Mouse (Mus musculus) embryonic facial prominence, embryonic 12.5 days (tissue): Measurements from ENCODE around the gene Dnpep. TPM values are rescaled to one million over a fixed set of nuclear protein-coding genes. Genes with fewer than 3 reads are reported as not detected.

Experiments
- ATAC-seq: fragments of 200-750 bp; cut with Nextera tagmentation; 2 replicates; pipeline ENCODE4 v1.8.0; 2017; ENCODE audit not compliant: insufficient number of reproducible peaks, insufficient read depth, low FRiP score, low TSS enrichment
- H3K27ac ChIP-seq: fragments of 300-500 bp; sonication (generic); 2 replicates; pipeline ENCODE4 v1.5.1; 2016; ENCODE audit warnings: mild to moderate bottlenecking
- H3K27me3 ChIP-seq: fragments of 300-500 bp; sonication (generic); 2 replicates; pipeline ENCODE4 v1.6.1; 2016; ENCODE audit warnings: mild to moderate bottlenecking, moderate library complexity
- H3K36me3 ChIP-seq: fragments of 300-500 bp; sonication (generic); 2 replicates; pipeline ENCODE4 v1.6.1; 2016; ENCODE audit warnings: mild to moderate bottlenecking
- H3K4me1 ChIP-seq: fragments of 300-500 bp; sonication (generic); 2 replicates; pipeline ENCODE4 v1.6.1; 2016
- H3K4me2 ChIP-seq: fragments of 300-500 bp; sonication (generic); replicated peaks from 2 replicates; pipeline ENCODE4 v1.6.1; 2016; ENCODE audit warnings: mild to moderate bottlenecking, moderate library complexity
- H3K4me3 ChIP-seq: fragments of 300-500 bp; sonication (generic); 2 replicates; pipeline ENCODE4 v1.5.1; 2016; ENCODE audit warnings: mild to moderate bottlenecking
- H3K9ac ChIP-seq: fragments of 300-500 bp; sonication (generic); 2 replicates; pipeline ENCODE4 v1.6.1; 2016; ENCODE audit warnings: mild to moderate bottlenecking, moderate library complexity
- H3K9me3 ChIP-seq: fragments of 300-500 bp; sonication (generic); 2 replicates; pipeline ENCODE4 v1.6.1; 2016; ENCODE audit warnings: mild to moderate bottlenecking, moderate library complexity
- WGBS: fragments of 180-500 bp; shearing (Covaris S2); methylation state at CpG from one replicate; pipeline ENCODE4 v1.1.7; 2016; 5-methylcytosine and 5-hydroxymethylcytosine counted together
- polyA plus RNA-seq: library from polyadenylated mRNA; unstranded; fragments of >200 nt; fragmentation: Nextera tagmentation; extraction: Ambion mirVana; gene quantifications from 2 replicates; pipeline ENCODE4 v1.2.1, GENCODE M21; 2016

Gene Dnpep
- polyA plus RNA-seq, 1 experiment from 2014 or later, result 143 TPM

DNA sequence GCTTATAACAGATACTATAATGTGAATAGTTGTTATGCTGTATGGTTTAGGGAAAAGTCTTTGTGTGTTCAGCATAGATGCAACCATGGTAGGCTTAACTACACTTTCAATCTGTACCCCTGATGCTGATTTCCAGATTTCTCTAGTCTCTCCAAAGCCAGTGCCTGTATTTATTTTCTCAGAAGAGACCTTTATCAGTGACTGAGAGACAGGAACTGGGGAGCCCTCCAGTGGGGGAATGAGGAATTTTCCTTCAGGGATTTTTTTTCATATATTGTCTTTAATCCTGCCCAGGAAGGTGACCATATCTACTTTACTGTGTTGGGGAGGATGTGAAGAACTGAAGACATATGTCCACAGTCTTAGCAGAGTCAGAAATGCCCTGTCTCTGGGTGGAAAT lies 27.2 kb downstream of the Dnpep start:
- H3K9me3 ChIP-seq, result no peaks in the 10 kb centered on the region
- no peak for ATAC-seq
- H3K9ac ChIP-seq, result no peak overlapping the region

DNA sequence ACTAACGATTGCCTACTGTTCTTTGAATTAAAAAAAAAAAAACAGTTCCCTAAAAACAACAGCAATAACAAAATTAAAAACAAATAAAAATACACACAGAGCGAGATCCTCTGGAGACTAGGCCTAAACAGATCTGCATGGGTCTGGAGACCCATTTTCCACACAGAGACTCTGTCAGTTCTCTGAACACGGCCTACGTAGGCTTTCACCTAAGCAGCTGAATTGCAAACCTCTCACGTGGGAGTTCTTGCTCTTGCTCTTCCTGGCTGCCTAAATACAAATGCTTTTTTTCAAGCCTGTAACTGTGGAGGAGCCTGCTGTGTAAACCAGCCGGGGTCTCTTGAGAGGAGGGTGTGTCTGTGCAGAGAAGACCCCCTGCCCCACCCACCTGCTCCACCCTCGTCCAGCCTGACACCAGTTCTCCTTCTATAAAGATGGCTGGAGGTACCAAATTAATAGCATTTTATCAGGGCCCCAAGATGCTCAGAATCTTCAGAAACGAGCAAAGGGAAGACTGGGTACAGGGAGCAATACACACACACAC lies 27.8 kb downstream of the Dnpep start:
- Histone ChIP-seq H3K4me2 (no peak overlapping the region), H3K27ac (no peak overlapping the region), H3K27me3 (0 out of 2 replicates have a peak, but pooled peaks cover 3% of the 10 kb centered on the region), H3K4me1 (peaks cover 9% of the 10 kb centered on the region), H3K9me3 (no peaks in the 10 kb centered on the region), H3K4me3 (no peak overlapping the region), H3K36me3 (no peaks in the 10 kb centered on the region), H3K9ac (no peak overlapping the region)
- no peak for ATAC-seq
- WGBS, result 52% methylated on average over 8 of the region's 8 CpGs

More for the DNA sequence above, 27.2 kb downstream of the Dnpep start:
- H3K4me1 ChIP-seq, result peaks cover 9% of the 10 kb centered on the region
- H3K4me3 ChIP-seq, result no peak overlapping the region
- H3K27me3 ChIP-seq, result 0 out of 2 replicates have a peak, but pooled peaks cover 3% of the 10 kb centered on the region
- no peaks in the 10 kb centered on the region for H3K36me3 ChIP-seq
- H3K27ac ChIP-seq, result no peak overlapping the region
- H3K4me2 ChIP-seq, result no peak overlapping the region

DNA sequence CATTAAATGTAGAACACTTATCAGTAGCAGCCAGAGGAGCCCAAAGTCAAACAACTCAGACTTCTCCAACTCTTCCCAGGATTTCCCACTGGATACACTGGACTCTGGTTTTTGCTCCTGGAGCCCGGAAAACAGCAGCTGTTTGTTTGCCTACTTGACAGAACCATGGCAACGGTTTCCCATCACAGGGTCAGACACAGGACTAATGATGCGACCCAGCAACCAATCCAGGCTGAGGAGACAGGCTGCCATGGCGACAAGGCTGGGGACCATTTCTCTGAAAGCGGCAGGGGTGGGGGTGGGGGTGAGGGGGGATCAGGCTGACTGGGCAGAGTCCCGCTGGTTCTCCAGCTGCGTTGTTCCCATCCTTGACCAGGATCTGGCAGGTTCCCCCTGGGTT lies 28.4 kb downstream of the Dnpep start:
- H3K4me3 ChIP-seq, result no peak overlapping the region
- 0 out of 2 replicates have a peak, but pooled peaks cover 3% of the 10 kb centered on the region for H3K27me3 ChIP-seq
- no peaks in the 10 kb centered on the region for H3K36me3 ChIP-seq
- no peak overlapping the region for H3K9ac ChIP-seq
- H3K4me2 ChIP-seq, result no peak overlapping the region
- H3K4me1 ChIP-seq, result peaks cover 9% of the 10 kb centered on the region
- WGBS, result 12% methylated on average over 7 of the region's 7 CpGs
- H3K27ac ChIP-seq, result no peak overlapping the region
- peak; percentile 52; the same call in 1 of the 2 replicates for ATAC-seq
- H3K9me3 ChIP-seq, result no peaks in the 10 kb centered on the region

DNA sequence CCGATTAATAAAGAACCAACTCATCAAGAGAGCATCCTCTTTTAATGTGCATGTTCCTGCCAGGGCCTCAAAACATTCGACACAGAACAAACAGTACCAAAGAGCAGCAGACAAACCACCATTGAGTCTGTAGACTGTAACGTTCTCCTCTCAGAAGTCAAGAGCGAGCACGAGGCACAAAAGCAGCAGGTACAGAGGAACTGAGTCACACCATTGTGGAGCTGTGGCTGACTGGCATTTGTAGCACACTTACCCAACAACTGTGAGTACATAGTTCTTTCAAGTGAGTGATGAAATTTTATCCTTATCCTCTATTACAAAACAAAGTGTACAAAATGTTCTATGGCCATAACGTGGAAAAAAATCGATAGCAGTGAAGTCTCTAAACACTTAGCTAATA lies 32.9 kb downstream of the Dnpep start:
- H3K27me3 ChIP-seq, result 0 out of 2 replicates have a peak, but pooled peaks cover 9% of the 10 kb centered on the region
- WGBS, result 86% methylated on average over 7 of the region's 7 CpGs
- no peaks in the 10 kb centered on the region for H3K9me3 ChIP-seq
- no peak overlapping the region for H3K27ac ChIP-seq
- H3K4me1 ChIP-seq, result no peaks in the 10 kb centered on the region
- no peak overlapping the region for H3K4me2 ChIP-seq
- H3K9ac ChIP-seq, result no peak overlapping the region
- no peak overlapping the region for H3K4me3 ChIP-seq
- no peaks in the 10 kb centered on the region for H3K36me3 ChIP-seq
- no peak for ATAC-seq

DNA sequence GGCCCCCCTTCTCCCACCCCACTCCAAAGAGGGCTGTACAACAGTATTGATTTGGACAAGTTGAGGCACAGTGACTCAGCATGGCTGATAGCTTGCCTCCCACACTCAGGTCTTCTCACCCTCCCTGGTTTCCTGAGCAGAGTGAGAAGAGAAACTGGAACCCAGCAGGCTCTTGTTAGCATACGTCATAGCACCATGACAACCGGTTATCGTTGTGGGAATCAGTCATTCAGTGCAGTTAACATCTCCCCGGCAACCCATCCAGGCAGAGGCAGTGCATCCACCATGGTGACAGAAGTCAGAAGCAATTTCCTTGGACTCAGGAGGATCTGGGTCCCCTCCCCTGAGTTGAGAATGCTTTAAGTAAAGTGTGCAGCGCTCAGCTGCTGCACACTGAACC lies 34.8 kb downstream of the Dnpep start:
- H3K36me3 ChIP-seq, result no peaks in the 10 kb centered on the region
- no peaks in the 10 kb centered on the region for H3K9me3 ChIP-seq
- no peak for ATAC-seq
- WGBS, result 86% methylated on average over 5 of the region's 5 CpGs
- H3K27ac ChIP-seq, result no peak overlapping the region
- H3K4me1 ChIP-seq, result no peaks in the 10 kb centered on the region
- H3K4me2 ChIP-seq, result no peak overlapping the region
- no peak overlapping the region for H3K9ac ChIP-seq
- peaks cover 21% of the 10 kb centered on the region for H3K27me3 ChIP-seq
- no peak overlapping the region for H3K4me3 ChIP-seq

DNA sequence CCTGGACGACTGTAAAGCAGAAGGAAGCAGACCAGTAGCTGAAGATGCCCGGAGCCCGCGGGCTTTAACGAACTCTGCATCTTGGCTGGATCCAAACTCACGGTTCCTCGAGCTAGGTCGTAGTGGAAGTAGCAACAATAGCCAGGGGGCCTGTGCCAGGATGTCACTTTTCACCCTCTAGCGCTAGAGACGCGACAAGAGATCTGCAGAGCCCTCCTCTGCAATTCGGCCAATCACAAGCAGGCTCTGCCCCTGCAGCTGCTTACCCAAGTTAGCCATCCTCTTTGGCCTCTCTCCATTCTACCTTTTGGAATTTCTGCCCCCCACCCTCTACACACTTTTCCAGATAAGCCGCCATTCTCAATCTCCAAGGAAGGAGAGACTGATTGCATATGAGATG lies 39.6 kb downstream of the Dnpep start, which contains the start of gene Resp18:
Resp18 (minus strand) TSS at position 188 of the 400 bp plus-strand sequence.
- no peaks in the 10 kb centered on the region for H3K36me3 ChIP-seq
- no peaks in the 10 kb centered on the region for H3K9me3 ChIP-seq
- no peaks in the 10 kb centered on the region for H3K4me1 ChIP-seq
- no peak within 1 kb of the TSS for H3K4me3 ChIP-seq
- ATAC-seq, result no peak
- no peak within 1 kb of the TSS for H3K4me2 ChIP-seq
- 5% methylated on average over 13 of the region's 13 CpGs for WGBS
- peaks cover 38% of the 10 kb centered on the region for H3K27me3 ChIP-seq
- no peak within 1 kb of the TSS for H3K27ac ChIP-seq
- H3K9ac ChIP-seq, result no peak within 1 kb of the TSS

DNA sequence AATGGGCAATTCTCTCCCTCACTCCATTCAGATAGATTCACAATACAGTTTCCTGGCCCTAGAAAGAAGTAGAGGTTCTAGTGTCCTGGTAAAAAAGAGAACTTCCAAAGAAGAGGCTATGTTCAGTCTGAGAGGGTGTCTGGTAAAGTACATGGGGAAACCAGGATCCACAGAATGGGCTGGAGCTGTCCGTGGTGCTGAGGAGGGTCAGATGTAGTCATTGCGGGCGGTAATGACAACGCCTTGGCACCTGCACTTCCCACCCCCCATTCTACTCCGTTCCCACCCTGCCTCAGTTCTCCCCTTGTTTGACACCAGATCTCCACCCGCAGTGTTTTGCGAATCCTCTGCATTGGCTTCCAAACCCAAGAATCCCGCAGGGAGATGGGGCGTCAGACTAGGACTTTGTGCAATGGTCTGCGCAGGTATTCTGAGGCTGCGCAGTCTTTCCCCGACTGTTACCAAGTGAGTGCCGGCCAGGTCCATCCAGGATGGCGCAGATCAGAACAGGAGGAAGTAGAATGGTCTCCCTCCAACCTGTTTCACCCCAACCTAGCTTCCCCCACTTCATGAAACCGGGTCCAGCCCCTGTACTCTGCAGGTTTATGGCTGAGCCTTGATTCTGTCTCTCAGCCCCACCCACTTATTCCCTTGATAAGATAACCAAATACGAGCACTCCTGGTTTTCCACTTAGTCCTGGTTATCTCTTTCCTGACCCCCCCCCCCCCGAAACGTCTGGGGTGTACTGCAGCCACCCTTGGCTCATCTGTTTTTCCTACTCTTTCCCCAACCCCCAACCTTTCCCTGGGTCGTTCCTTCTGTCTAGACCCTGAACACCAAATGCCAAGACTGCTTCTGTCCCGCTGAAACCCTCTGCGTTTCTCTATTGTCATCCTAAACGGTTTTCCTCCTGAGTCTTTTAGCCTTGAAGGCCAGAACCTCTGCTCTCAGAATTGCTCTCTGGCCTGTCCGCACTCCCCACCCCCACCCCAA lies 40.3 kb downstream of the Dnpep start:
- H3K9me3 ChIP-seq, result no peaks in the 10 kb centered on the region
- H3K27me3 ChIP-seq, result peaks cover 34% of the 10 kb centered on the region
- no peak overlapping the region for H3K4me3 ChIP-seq
- no peak for ATAC-seq
- no peak overlapping the region for H3K4me2 ChIP-seq
- H3K36me3 ChIP-seq, result no peaks in the 10 kb centered on the region
- no peak overlapping the region for H3K27ac ChIP-seq
- H3K9ac ChIP-seq, result no peak overlapping the region
- no peaks in the 10 kb centered on the region for H3K4me1 ChIP-seq
- 5% methylated on average over 23 of the region's 23 CpGs for WGBS

DNA sequence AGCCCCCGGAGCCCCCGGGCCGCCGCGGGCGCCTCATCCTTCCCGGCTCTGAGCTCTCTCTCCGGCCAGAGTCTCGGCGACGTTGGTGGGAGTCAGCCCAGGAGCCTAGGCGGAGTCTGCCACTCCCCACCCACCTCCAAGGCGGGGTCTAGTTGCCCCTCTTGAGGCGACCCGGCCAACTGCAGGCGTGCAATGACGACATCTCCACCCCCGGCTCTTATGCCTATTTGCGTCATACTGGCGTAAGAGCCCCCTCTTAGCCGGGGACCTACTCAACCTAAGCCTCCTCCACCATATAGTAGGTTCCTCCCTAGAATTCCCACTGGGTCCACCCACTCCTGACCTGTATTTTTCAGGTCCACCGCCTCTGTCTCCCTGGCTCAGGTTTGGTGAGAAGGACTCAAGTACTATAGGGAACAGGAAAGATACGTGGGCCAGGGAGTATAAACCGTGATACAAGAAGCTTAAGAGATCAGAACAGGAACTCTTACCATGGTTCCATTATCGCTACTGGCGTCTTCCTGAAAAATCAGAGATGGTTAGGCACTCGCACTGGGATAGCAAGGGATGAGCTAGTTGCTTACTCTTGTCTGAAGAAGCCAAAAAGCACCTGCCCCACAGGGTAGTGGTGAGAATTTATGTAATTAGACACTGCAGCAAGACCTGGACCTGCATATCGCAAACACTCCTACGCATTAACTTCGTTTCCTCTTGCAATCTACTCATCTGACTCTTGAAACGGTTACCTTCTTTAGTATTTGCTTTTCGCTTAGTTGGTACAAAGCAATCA lies 53.5 kb downstream of the Dnpep start, which contains the start of gene Ptprn:
Ptprn (minus strand) TSS at position 412 of the 790 bp plus-strand sequence.
- no peak within 1 kb of the TSS for H3K9ac ChIP-seq
- peak within 1 kb of the TSS; percentile 39 for H3K4me2 ChIP-seq
- H3K4me3 ChIP-seq, result peak within 1 kb of the TSS; percentile 15; the same call in 1 of the 2 replicates
- H3K27ac ChIP-seq, result no peak within 1 kb of the TSS
- no peaks in the 10 kb centered on the region for H3K9me3 ChIP-seq
- peaks cover 5% of the 10 kb centered on the region; the same call in 1 of the 2 replicates for H3K4me1 ChIP-seq
- WGBS, result 11% methylated on average over 32 of the region's 32 CpGs
- no peak for ATAC-seq
- H3K27me3 ChIP-seq, result peaks cover 49% of the 10 kb centered on the region
- no peaks in the 10 kb centered on the region for H3K36me3 ChIP-seq

DNA sequence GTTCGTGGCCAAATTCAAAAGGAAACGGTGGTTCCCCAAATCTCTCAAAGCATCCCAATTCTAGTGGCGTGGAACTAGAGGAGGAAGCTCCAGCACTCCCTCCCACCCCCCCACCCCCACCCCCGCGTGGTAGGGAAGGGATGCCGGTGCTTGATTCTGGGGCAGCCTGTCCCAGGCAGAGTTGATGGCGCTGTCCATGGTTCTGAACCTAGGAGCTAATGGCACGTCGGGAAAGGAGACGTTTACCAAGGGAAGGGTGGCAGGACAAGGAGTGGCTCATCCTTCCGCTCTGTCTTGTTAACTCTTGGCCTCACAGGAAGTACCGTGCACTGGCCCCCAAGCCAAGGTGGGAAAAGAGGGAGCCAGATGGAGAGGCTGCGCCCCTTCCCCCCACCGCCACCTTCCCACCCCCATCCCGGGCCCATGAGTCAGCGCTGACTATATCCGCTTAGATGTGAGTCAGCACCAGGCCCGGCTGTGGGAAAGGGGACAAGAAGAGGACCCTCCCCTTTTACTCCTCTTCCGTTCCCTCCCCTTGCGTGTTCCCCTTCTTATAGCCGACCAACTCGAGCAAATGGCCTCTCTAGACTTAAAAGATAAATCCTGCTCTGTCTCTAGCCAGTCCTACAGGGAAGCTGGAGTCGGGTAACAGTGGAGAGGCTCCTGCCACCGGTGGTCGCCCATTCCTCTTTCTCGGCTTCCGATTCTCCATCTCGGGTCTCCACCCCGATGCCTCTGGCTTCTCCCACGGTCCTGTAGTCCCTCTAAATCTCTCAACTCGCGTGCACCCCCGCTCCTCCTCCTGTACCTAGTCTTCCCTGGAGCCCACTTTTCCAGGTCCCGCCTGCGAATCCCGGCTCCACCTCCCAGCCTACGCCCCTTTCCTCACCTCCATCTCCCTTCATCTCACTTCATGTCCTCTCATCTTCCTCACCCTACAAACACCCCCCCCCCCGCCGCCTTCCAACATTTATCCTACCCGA lies 54.5 kb downstream of the Dnpep start:
- Histone ChIP-seq H3K4me2 (peak overlapping the region; percentile 39), H3K9ac (no peak overlapping the region), H3K4me3 (peak overlapping the region; percentile 15; the same call in 1 of the 2 replicates), H3K9me3 (no peaks in the 10 kb centered on the region), H3K36me3 (no peaks in the 10 kb centered on the region), H3K4me1 (peaks cover 5% of the 10 kb centered on the region; the same call in 1 of the 2 replicates), H3K27ac (no peak overlapping the region), H3K27me3 (peaks cover 48% of the 10 kb centered on the region)
- 2% methylated on average over 40 of the region's 40 CpGs for WGBS
- ATAC-seq, result 0 out of 2 replicates have a peak, but pooled peaks have one; percentile 28

DNA sequence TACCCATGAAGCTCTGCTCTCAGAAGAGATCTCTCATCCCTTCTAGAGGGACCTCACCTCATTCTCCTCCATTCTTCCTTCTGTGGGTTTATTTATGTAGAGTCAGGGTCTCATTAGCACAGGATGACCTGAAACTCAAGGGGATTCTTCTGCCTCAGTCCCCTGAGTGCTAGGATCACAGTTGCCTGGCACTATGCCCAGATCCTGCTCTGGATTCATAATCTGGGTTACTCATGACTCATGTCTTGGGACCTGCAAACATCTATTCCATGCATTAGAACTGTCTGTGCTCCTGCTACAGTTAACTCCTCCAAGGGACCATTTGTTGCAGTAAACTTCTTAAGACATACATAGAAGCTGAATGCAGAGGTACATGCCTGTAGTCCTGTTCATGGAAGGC lies 56.5 kb downstream of the Dnpep start:
- Histone ChIP-seq H3K27me3 (peaks cover 55% of the 10 kb centered on the region), H3K27ac (no peak overlapping the region), H3K4me2 (no peak overlapping the region), H3K4me3 (no peak overlapping the region), H3K36me3 (no peaks in the 10 kb centered on the region), H3K4me1 (peaks cover 5% of the 10 kb centered on the region; the same call in 1 of the 2 replicates), H3K9ac (no peak overlapping the region), H3K9me3 (no peaks in the 10 kb centered on the region)
- no peak for ATAC-seq
